Mouse (Mus musculus): Measurements from ENCODE around the gene Barhl2. TPM values are rescaled to one million over a fixed set of nuclear protein-coding genes. Genes with fewer than 3 reads are reported as not detected.

Barhl2 gene
- total and polyA plus RNA-seq, 3 experiments, result not detected

DNA sequence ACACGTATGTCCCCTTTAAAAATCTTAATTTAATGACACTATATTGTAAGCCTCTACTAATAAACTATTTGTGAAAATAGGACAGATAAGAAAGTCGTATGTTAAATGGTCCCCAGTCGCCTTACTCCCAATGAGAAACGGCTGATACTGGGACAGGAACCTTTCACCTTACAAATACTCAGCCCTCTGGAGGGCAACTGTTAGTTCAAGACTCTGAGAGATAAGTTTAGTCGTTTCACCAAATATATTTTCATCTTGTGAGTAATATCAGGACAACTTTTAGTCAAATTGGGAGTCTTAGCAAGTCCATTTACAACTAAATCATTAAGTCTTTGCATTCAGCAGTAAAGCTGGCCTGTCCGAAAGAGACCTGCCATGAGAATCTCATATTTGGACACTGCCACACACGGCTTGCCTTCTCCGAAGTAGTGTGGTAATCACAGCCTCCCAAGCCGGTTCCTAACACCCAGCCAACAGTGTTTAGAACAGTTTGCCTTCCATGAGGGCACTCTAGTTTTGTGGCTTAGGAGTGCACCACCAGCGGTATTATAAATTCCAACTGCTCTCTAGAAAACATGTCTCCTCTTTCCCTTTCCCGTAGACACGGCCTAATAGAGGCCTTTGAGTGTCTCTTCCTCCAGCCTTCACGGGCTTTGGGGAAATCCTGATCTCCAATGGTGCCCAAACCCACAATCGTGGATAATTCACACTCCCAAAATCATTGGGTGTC lies 10.7 kb downstream of the Barhl2 start:
- DNase-seq (ENCODE audit: extremely low read depth), result no peak
- Histone ChIP-seq H3K79me2 (replicated peaks; ENCODE audit: control insufficient read depth, extremely low read depth, insufficient read depth, poor library complexity, severe bottlenecking) (no peaks in the 10 kb centered on the region), H3K27me3 (replicated peaks) (no peaks in the 10 kb centered on the region), H3K4me3 (replicated peaks in 1 of 3; ENCODE audit: low read depth in 2 of 3, low read length in 2 of 3, poor library complexity in 1 of 3) (no peak overlapping the region), H3K36me3 (replicated peaks in 1 of 2; ENCODE audit: control insufficient read depth in 1 of 2, insufficient read depth in 1 of 2, low read length in 1 of 2) (no peaks in the 10 kb centered on the region), H3K4me2 (ENCODE audit: insufficient read depth, low read depth, poor library complexity, severe bottlenecking) (no peak overlapping the region), H3K27ac (ENCODE audit: insufficient read depth, low read depth) (no peak overlapping the region), H3K4me1 (ENCODE audit: control insufficient read depth in 1 of 2, insufficient read depth in 2 of 2) (no peaks in the 10 kb centered on the region), H3K9me3 (replicated peaks; ENCODE audit: low read length) (peaks cover 3% of the 10 kb centered on the region), H3K9ac (ENCODE audit: insufficient read depth, low read depth) (no peak overlapping the region)
- TF ChIP-seq NELFE (IDR thresholded peaks at IDR 0.05; ENCODE audit: low read depth, low read length) (no peak), ELF1 (IDR thresholded peaks at IDR 0.05; ENCODE audit: low read depth, low read length) (no peak), GABPA (IDR thresholded peaks at IDR 0.05; ENCODE audit: insufficient replicate concordance, low read depth, low read length) (no peak), PAX5 (IDR thresholded peaks at IDR 0.05; ENCODE audit: low read length) (no peak), UBTF (IDR thresholded peaks at IDR 0.05; ENCODE audit: low read depth, low read length) (no peak), ZKSCAN1 (IDR thresholded peaks at IDR 0.05; ENCODE audit: borderline replicate concordance, low read depth, low read length) (no peak), MXI1 (IDR thresholded peaks at IDR 0.05; ENCODE audit: low read depth, low read length) (no peak), RCOR1 (conservative IDR thresholded peaks at IDR 0.05; ENCODE audit: low read depth, low read length) (no peak), MAFK (IDR thresholded peaks at IDR 0.05; ENCODE audit: insufficient replicate concordance, low read length) (no peak), MEF2A (IDR thresholded peaks at IDR 0.05; ENCODE audit: borderline replicate concordance, low read depth, low read length) (no peak), KAT2A (IDR thresholded peaks at IDR 0.05; ENCODE audit: insufficient replicate concordance, low read length) (no peak), USF1 (IDR thresholded peaks at IDR 0.05; ENCODE audit: low read depth, low read length) (no peak), ETS1 (conservative IDR thresholded peaks at IDR 0.05; ENCODE audit: low read depth, low read length) (no peak), E2F4 (IDR thresholded peaks at IDR 0.05; ENCODE audit: insufficient replicate concordance, low read depth, low read length) (no peak)
- in situ Hi-C loops (cut with MboI; ENCODE audit: low pct_ligation_motif_present, low pct_unique_long_range_greater_than_20kb, low sequenced_read_pairs), result no loop called here
- dilution Hi-C loops (cut with MboI; ENCODE audit: extremely low pct_ligation_motif_present, extremely low pct_unique_long_range_greater_than_20kb, low sequenced_read_pairs), result no loop called here

DNA sequence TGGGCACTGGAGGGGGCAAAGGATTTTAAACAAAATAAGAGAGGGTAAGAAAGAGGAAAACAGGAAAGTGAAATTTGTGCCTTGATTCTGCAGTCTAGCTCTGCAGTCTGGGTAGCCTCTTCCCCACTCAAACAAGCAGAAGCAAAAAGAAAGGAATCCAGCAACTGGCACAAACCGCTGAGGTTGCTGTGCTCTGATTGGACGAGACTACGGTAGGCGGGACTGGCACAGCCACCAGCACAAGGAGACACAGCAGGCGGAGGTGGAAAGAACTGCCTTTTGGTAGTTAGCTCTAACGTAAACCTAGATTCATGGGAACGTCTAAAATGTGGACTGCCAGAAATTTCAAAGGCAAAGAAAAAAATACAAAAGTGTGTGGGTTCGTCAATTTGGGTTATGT lies 11.4 kb downstream of the Barhl2 start:
- DNase-seq (ENCODE audit: extremely low read depth), result peak; percentile 13

More for the DNA sequence above, 11.4 kb downstream of the Barhl2 start:
- Histone ChIP-seq H3K36me3 (replicated peaks in 1 of 2; ENCODE audit: control insufficient read depth in 1 of 2, insufficient read depth in 1 of 2, low read length in 1 of 2) (no peaks in the 10 kb centered on the region), H3K27me3 (replicated peaks) (no peaks in the 10 kb centered on the region), H3K79me2 (replicated peaks; ENCODE audit: control insufficient read depth, extremely low read depth, insufficient read depth, poor library complexity, severe bottlenecking) (no peaks in the 10 kb centered on the region), H3K27ac (ENCODE audit: insufficient read depth, low read depth) (no peak overlapping the region), H3K4me2 (ENCODE audit: insufficient read depth, low read depth, poor library complexity, severe bottlenecking) (no peak overlapping the region), H3K9me3 (replicated peaks; ENCODE audit: low read length) (peaks cover 3% of the 10 kb centered on the region), H3K4me1 (ENCODE audit: control insufficient read depth in 1 of 2, insufficient read depth in 2 of 2) (no peaks in the 10 kb centered on the region), H3K4me3 (replicated peaks in 1 of 3; ENCODE audit: low read depth in 2 of 3, low read length in 2 of 3, poor library complexity in 1 of 3) (no peak overlapping the region), H3K9ac (ENCODE audit: insufficient read depth, low read depth) (no peak overlapping the region)
- dilution Hi-C loops (cut with MboI; ENCODE audit: extremely low pct_ligation_motif_present, extremely low pct_unique_long_range_greater_than_20kb, low sequenced_read_pairs), result no loop called here
- no peak for TF ChIP-seq EP300 (IDR thresholded peaks at IDR 0.05; ENCODE audit: low read length)
- TF ChIP-seq NRF1 (IDR thresholded peaks at IDR 0.05; ENCODE audit: low read depth, low read length), result no peak
- no peak for TF ChIP-seq SMC3 (IDR thresholded peaks at IDR 0.05; ENCODE audit: low read depth, low read length)
- no peak for TF ChIP-seq MAFK (IDR thresholded peaks at IDR 0.05; ENCODE audit: insufficient replicate concordance, low read length)
- no peak for TF ChIP-seq TCF12 (IDR thresholded peaks at IDR 0.05; ENCODE audit: low read depth, low read length)
- TF ChIP-seq POLR2A (IDR thresholded peaks at IDR 0.05; ENCODE audit: low read depth, low read length), result no peak
- TF ChIP-seq CHD1 (IDR thresholded peaks at IDR 0.05; ENCODE audit: low read depth, low read length), result no peak
- TF ChIP-seq ETS1 (conservative IDR thresholded peaks at IDR 0.05; ENCODE audit: low read depth, low read length), result no peak
- TF ChIP-seq MAX (IDR thresholded peaks at IDR 0.05; ENCODE audit: low read length), result no peak
- no peak for TF ChIP-seq RCOR1 (conservative IDR thresholded peaks at IDR 0.05; ENCODE audit: low read depth, low read length)
- no peak for TF ChIP-seq POLR2AphosphoS2 (IDR thresholded peaks at IDR 0.05; ENCODE audit: low read depth, low read length)
- in situ Hi-C loops (cut with MboI; ENCODE audit: low pct_ligation_motif_present, low pct_unique_long_range_greater_than_20kb, low sequenced_read_pairs), result no loop called here
